ENCODE assay signal across 8 mouse cellular contexts in genomic region chr8:9393246-9393645, GRCm38 (mm10).
DNase-seq lines count a peak whose midpoint lies in the region; TF ChIP-seq lines count a peak whose summit lies in the region.

No protein-coding gene starts in this region.

- TF ChIP-seq EP300 in ES-Bruce4 (IDR thresholded peaks at IDR 0.05; ENCODE audit: insufficient read depth, low read depth, low read length) = no peak

- H3K4me3 ChIP-seq in layer of hippocampus, adult 2 months = no peak overlapping the region
- no peak overlapping the region for H3K4me3 ChIP-seq in ES-Bruce4 (ENCODE audit: low read depth, low read length)

- no peaks in the 10 kb centered on the region for H3K27me3 ChIP-seq in ES-Bruce4 (ENCODE audit: control insufficient read depth, insufficient read depth, low read length, poor library complexity, severe bottlenecking)

- H3K4me1 ChIP-seq in ES-Bruce4 (ENCODE audit: control insufficient read depth, insufficient read depth, low read length) = no peaks in the 10 kb centered on the region

- DNase-seq in layer of hippocampus, adult 2 months (ENCODE audit: low spot score in 2 of 2) = no peak
- DNase-seq in layer of hippocampus, postnatal 14 days (ENCODE audit: low spot score in 2 of 2) = no peak
- DNase-seq in NIH3T3 (ENCODE audit: low read depth) = peak; percentile 2
- DNase-seq in cerebellum, adult 9-11 months = peak; percentile 61
- DNase-seq in frontal cortex, postnatal 25 days (ENCODE audit: low spot score in 2 of 2) = no peak
- no peak for DNase-seq in adrenal gland, adult 18-20 months (ENCODE audit: low spot score in 2 of 2)
- DNase-seq in yolk sac, embryonic 10.5 days (ENCODE audit: low spot score) = no peak

- no peaks in the 10 kb centered on the region; the same call in 1 of the 2 replicates for H3K9me3 ChIP-seq in ES-Bruce4 (replicated peaks; ENCODE audit: control insufficient read depth, insufficient read depth, low read length, poor library complexity, severe bottlenecking)

- no peak for TF ChIP-seq POLR2A in ES-Bruce4 (IDR thresholded peaks at IDR 0.05; ENCODE audit: insufficient read depth, low read length)

- no peaks in the 10 kb centered on the region for H3K36me3 ChIP-seq in ES-Bruce4 (ENCODE audit: control insufficient read depth, insufficient read depth, low read length, poor library complexity, severe bottlenecking)

- no peak overlapping the region for H3K9ac ChIP-seq in ES-Bruce4 (ENCODE audit: low read depth, poor library complexity, severe bottlenecking)

- TF ChIP-seq CTCF in layer of hippocampus, adult 2 months (conservative IDR thresholded peaks at IDR 0.05) = peak; percentile 64
- peak; percentile 52 for TF ChIP-seq CTCF in ES-Bruce4 (IDR thresholded peaks at IDR 0.05; ENCODE audit: low read depth, low read length)

- H3K27ac ChIP-seq in layer of hippocampus, adult 2 months = no peak overlapping the region
- no peak overlapping the region for H3K27ac ChIP-seq in ES-Bruce4 (ENCODE audit: insufficient read depth, low read length)

Comparison
In these comparisons a context has a peak if more than half of its experiments do, and no peak if none do; other contexts are left out.
1. DNase-seq: peak in NIH3T3 (single experiment) and cerebellum, adult 9-11 months (single experiment); none in layer of hippocampus, adult 2 months (0 of 2), layer of hippocampus, postnatal 14 days (0 of 2), frontal cortex, postnatal 25 days (0 of 2), adrenal gland, adult 18-20 months (0 of 2) and yolk sac, embryonic 10.5 days (single experiment).